Mouse (Mus musculus): ENCODE measurements around the gene Igsf21. TPM values are rescaled to one million over a fixed set of nuclear protein-coding genes. Genes with fewer than 3 reads are reported as not detected.

Gene Igsf21
- polyA plus RNA-seq, 1 experiment, result 0.35 TPM

GRCm38 (mm10) chr4:139977308-139977781 is 269.2 kb downstream of the Igsf21 start:
- no peak for DNase-seq (ENCODE audit: low read depth)
